Mouse (Mus musculus): ENCODE results near the gene Elovl5. TPM values are rescaled to one million over a fixed set of nuclear protein-coding genes. Genes with fewer than 3 reads are reported as not detected.

Elovl5 gene
- polyA plus RNA-seq, 1 experiment from 2014 or later: 93.2 TPM

DNA sequence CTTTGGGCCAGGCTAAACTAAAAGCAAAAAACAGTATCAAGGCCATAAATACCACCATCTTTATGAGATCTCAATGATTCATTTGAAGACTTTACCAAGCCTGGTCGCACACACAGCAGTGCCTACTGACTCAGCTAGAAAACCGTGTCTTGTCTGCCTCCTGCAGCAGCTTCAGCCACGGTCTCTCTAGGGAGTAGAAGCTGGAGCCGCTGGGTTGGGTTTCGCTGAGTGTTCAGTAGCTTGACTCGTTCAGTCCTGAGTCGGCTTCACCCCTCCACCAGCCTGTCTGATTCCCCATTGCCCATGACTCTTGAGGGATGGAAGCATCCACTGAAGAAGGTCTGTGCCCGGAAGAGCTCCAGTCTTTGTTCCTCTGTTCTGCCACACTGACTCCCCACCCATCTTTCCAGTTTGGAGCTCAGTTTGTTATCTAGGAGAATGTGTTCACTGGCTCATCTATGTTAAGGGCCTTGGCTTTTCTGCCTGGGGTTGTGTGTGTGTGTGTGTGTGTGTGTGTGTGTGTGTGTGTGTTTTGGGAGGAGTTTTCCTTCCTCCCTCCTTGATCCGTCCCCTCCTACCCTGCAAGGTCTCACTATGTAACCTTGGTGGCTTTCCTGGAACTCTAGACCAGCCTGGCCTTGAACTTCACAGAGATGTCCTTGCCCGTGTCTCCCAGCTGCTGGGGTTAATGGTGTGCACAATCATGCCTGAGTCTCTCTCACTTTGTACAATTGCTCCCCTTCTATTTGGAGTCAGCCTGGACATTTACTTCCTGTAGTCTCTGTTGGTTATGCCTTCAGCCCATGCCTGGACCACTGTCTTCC lies 13.1 kb downstream of the Elovl5 start:
- no peaks in the 10 kb centered on the region for H3K27me3 ChIP-seq
- H3K4me1 ChIP-seq: peaks cover 45% of the 10 kb centered on the region
- peak; percentile 17; the same call in 1 of the 2 replicates for ATAC-seq (replicated peaks; ENCODE audit: low FRiP score)
- H3K36me3 ChIP-seq: no peaks in the 10 kb centered on the region
- no peaks in the 10 kb centered on the region for H3K9me3 ChIP-seq (replicated peaks)
- H3K9ac ChIP-seq: no peak overlapping the region
- 41% methylated on average over 10 of the region's 10 CpGs for WGBS
- H3K27ac ChIP-seq: 0 out of 2 replicates have a peak overlapping the region, but pooled peaks have one; percentile 10
- H3K4me3 ChIP-seq (replicated peaks): no peak overlapping the region
- no peak overlapping the region for H3K4me2 ChIP-seq

GRCm38 (mm10) chr9:77930860-77931184 lies 13.7 kb downstream of the Elovl5 start:
- Histone ChIP-seq H3K9me3 (replicated peaks) (no peaks in the 10 kb centered on the region), H3K4me2 (no peak overlapping the region), H3K27me3 (no peaks in the 10 kb centered on the region), H3K36me3 (no peaks in the 10 kb centered on the region), H3K4me3 (replicated peaks) (no peak overlapping the region), H3K4me1 (peaks cover 46% of the 10 kb centered on the region), H3K9ac (no peak overlapping the region), H3K27ac (no peak overlapping the region)
- peak; percentile 38; the same call in 1 of the 2 replicates for ATAC-seq (replicated peaks; ENCODE audit: low FRiP score)
- WGBS: 38% methylated on average over 4 of the region's 4 CpGs

- Histone ChIP-seq H3K9ac (no peak overlapping the region), H3K9me3 (replicated peaks) (no peaks in the 10 kb centered on the region), H3K4me1 (peaks cover 43% of the 10 kb centered on the region), H3K27ac (no peak overlapping the region), H3K4me3 (replicated peaks) (no peak overlapping the region), H3K36me3 (no peaks in the 10 kb centered on the region), H3K27me3 (no peaks in the 10 kb centered on the region), H3K4me2 (no peak overlapping the region)
- WGBS: 84% methylated on average over 5 of the region's 5 CpGs
- no peak for ATAC-seq (replicated peaks; ENCODE audit: low FRiP score)
These were observed 14.6 kb downstream of the Elovl5 start for GRCm38 (mm10) chr9:77931740-77932139.

- no peaks in the 10 kb centered on the region for H3K36me3 ChIP-seq
- no peaks in the 10 kb centered on the region for H3K27me3 ChIP-seq
- 0 out of 2 replicates have a peak, but pooled peaks have one; percentile 41 for ATAC-seq (replicated peaks; ENCODE audit: low FRiP score)
- H3K4me1 ChIP-seq: peaks cover 52% of the 10 kb centered on the region
- WGBS: 61% methylated on average over 10 of the region's 10 CpGs
- H3K4me2 ChIP-seq: no peak overlapping the region
- no peak overlapping the region for H3K9ac ChIP-seq
- no peak overlapping the region for H3K4me3 ChIP-seq (replicated peaks)
- peak overlapping the region; percentile 32; the same call in 1 of the 2 replicates for H3K27ac ChIP-seq
- no peaks in the 10 kb centered on the region for H3K9me3 ChIP-seq (replicated peaks)
These were observed 18.9 kb downstream of the Elovl5 start for GRCm38 (mm10) chr9:77935818-77936611.

- no peak for ATAC-seq (replicated peaks; ENCODE audit: low FRiP score)
- Histone ChIP-seq H3K9ac (no peak overlapping the region), H3K9me3 (replicated peaks) (no peaks in the 10 kb centered on the region), H3K27me3 (no peaks in the 10 kb centered on the region), H3K36me3 (no peaks in the 10 kb centered on the region), H3K27ac (no peak overlapping the region), H3K4me2 (no peak overlapping the region), H3K4me3 (replicated peaks) (no peak overlapping the region), H3K4me1 (peaks cover 51% of the 10 kb centered on the region)
- 52% methylated on average over 11 of the region's 11 CpGs for WGBS
These were observed 20.7 kb downstream of the Elovl5 start for GRCm38 (mm10) chr9:77937875-77938274.

- Histone ChIP-seq H3K4me1 (peaks cover 51% of the 10 kb centered on the region), H3K27me3 (no peaks in the 10 kb centered on the region), H3K9ac (no peak overlapping the region), H3K9me3 (replicated peaks) (no peaks in the 10 kb centered on the region), H3K4me3 (replicated peaks) (no peak overlapping the region), H3K36me3 (no peaks in the 10 kb centered on the region), H3K4me2 (no peak overlapping the region), H3K27ac (peak overlapping the region; percentile 54; the same call in 1 of the 2 replicates)
- WGBS: 55% methylated on average over 13 of the region's 13 CpGs
- ATAC-seq (replicated peaks; ENCODE audit: low FRiP score): peak; percentile 28
These were observed 21.8 kb downstream of the Elovl5 start for GRCm38 (mm10) chr9:77938761-77939553.

GRCm38 (mm10) chr9:77939554-77939920 lies 22.4 kb downstream of the Elovl5 start:
- Histone ChIP-seq H3K36me3 (no peaks in the 10 kb centered on the region), H3K9me3 (replicated peaks) (no peaks in the 10 kb centered on the region), H3K4me3 (replicated peaks) (no peak overlapping the region), H3K4me1 (peaks cover 51% of the 10 kb centered on the region), H3K27ac (peak overlapping the region; percentile 54; the same call in 1 of the 2 replicates), H3K4me2 (no peak overlapping the region), H3K27me3 (no peaks in the 10 kb centered on the region), H3K9ac (no peak overlapping the region)
- 64% methylated on average over 5 of the region's 5 CpGs for WGBS
- no peak for ATAC-seq (replicated peaks; ENCODE audit: low FRiP score)

DNA sequence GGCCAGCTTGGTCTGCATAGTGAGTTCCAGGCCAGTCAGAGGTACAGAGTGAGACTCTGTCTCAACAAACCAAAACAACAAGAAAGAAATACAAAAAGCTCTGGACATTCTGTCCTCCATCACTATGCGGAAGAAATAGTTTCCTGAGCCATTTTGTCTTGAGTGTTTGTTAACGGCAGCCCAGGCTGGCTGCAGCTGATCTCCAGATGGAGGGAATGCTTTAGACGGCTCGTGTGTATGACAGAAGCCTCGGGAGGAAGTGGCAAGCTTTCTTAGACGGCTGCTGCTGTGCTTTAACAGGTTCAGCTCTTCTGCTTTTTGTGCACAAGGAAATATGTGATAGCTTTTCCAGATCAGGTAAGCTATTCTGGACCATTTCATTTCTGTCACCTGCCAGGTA lies 23.9 kb downstream of the Elovl5 start:
- H3K27me3 ChIP-seq: no peaks in the 10 kb centered on the region
- 59% methylated on average over 6 of the region's 6 CpGs for WGBS
- ATAC-seq (replicated peaks; ENCODE audit: low FRiP score): no peak
- H3K9me3 ChIP-seq (replicated peaks): no peaks in the 10 kb centered on the region
- peaks cover 48% of the 10 kb centered on the region for H3K4me1 ChIP-seq
- no peak overlapping the region for H3K9ac ChIP-seq
- no peaks in the 10 kb centered on the region for H3K36me3 ChIP-seq
- no peak overlapping the region for H3K4me2 ChIP-seq
- no peak overlapping the region for H3K4me3 ChIP-seq (replicated peaks)
- no peak overlapping the region for H3K27ac ChIP-seq

DNA sequence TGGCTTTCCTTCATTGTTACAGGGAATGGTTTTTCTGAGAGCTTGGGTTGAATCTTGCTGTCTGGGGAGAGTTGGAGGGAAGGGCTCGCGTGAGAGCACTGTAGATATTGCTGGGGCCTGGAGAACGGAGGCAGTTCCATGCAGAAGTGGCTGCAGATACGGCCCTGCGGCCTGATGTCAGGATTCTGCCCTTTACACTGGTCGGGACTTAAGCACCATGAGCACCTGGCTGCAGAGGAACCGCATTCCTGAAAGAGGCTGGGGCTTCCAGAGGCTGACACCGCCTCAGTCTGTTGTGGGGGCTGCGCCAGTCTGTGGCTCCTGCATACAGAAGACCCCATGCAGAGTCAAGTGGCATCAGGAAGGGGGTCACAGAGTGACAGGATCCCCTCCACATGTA lies 24.7 kb downstream of the Elovl5 start:
- Histone ChIP-seq H3K36me3 (no peaks in the 10 kb centered on the region), H3K4me2 (no peak overlapping the region), H3K4me1 (peaks cover 53% of the 10 kb centered on the region), H3K27me3 (no peaks in the 10 kb centered on the region), H3K9me3 (replicated peaks) (no peaks in the 10 kb centered on the region), H3K4me3 (replicated peaks) (no peak overlapping the region), H3K9ac (no peak overlapping the region), H3K27ac (no peak overlapping the region)
- WGBS: 67% methylated on average over 9 of the region's 9 CpGs
- no peak for ATAC-seq (replicated peaks; ENCODE audit: low FRiP score)

GRCm38 (mm10) chr9:77942411-77942810 lies 25.2 kb downstream of the Elovl5 start:
- WGBS: 85% methylated on average over 10 of the region's 10 CpGs
- no peaks in the 10 kb centered on the region for H3K36me3 ChIP-seq
- no peak overlapping the region for H3K27ac ChIP-seq
- no peaks in the 10 kb centered on the region for H3K9me3 ChIP-seq (replicated peaks)
- no peaks in the 10 kb centered on the region for H3K27me3 ChIP-seq
- H3K4me3 ChIP-seq (replicated peaks): no peak overlapping the region
- no peak overlapping the region for H3K4me2 ChIP-seq
- H3K9ac ChIP-seq: no peak overlapping the region
- ATAC-seq (replicated peaks; ENCODE audit: low FRiP score): no peak
- peaks cover 52% of the 10 kb centered on the region for H3K4me1 ChIP-seq

- Histone ChIP-seq H3K4me3 (replicated peaks) (no peak overlapping the region), H3K27me3 (no peaks in the 10 kb centered on the region), H3K27ac (no peak overlapping the region), H3K4me2 (no peak overlapping the region), H3K36me3 (no peaks in the 10 kb centered on the region), H3K9ac (no peak overlapping the region), H3K9me3 (replicated peaks) (no peaks in the 10 kb centered on the region), H3K4me1 (peaks cover 44% of the 10 kb centered on the region)
- 87% methylated on average over 2 of the region's 2 CpGs for WGBS
- no peak for ATAC-seq (replicated peaks; ENCODE audit: low FRiP score)
These were observed 26.2 kb downstream of the Elovl5 start for GRCm38 (mm10) chr9:77943316-77943715.

- ATAC-seq (replicated peaks; ENCODE audit: low FRiP score): no peak
- Histone ChIP-seq H3K36me3 (no peaks in the 10 kb centered on the region), H3K27ac (no peak overlapping the region), H3K4me3 (replicated peaks) (no peak overlapping the region), H3K4me1 (peaks cover 40% of the 10 kb centered on the region), H3K9ac (no peak overlapping the region), H3K27me3 (no peaks in the 10 kb centered on the region), H3K9me3 (replicated peaks) (no peaks in the 10 kb centered on the region), H3K4me2 (no peak overlapping the region)
- 91% methylated on average over 3 of the region's 3 CpGs for WGBS
These were observed 27.0 kb downstream of the Elovl5 start for GRCm38 (mm10) chr9:77944195-77944594.
